Mouse (Mus musculus): ENCODE measurements around the gene Ptprd.

- no peak for TF ChIP-seq CTCF (IDR thresholded peaks at IDR 0.05 in 2 of 3, conservative IDR thresholded peaks at IDR 0.05 in 1 of 3; ENCODE audit: control insufficient read depth in 1 of 3, insufficient read depth in 1 of 3, low read depth in 2 of 3, low read length in 3 of 3, poor library complexity in 1 of 3, severe bottlenecking in 1 of 3)
- TF ChIP-seq POLR2A (IDR thresholded peaks at IDR 0.05; ENCODE audit: control insufficient read depth in 1 of 2, insufficient read depth in 1 of 2, low read depth in 1 of 2, low read length in 2 of 2, poor library complexity in 1 of 2): no peak
- no peak for TF ChIP-seq RCOR1 (IDR thresholded peaks at IDR 0.05; ENCODE audit: low read depth, low read length)
- TF ChIP-seq POLR2AphosphoS5 (IDR thresholded peaks at IDR 0.05; ENCODE audit: borderline replicate concordance, low read depth, low read length): no peak
- TF ChIP-seq TCF12 (IDR thresholded peaks at IDR 0.05; ENCODE audit: low read depth, low read length): no peak
- no peak for TF ChIP-seq ZMIZ1 (IDR thresholded peaks at IDR 0.05; ENCODE audit: low read depth, low read length)
- no peak for TF ChIP-seq ELF1 (IDR thresholded peaks at IDR 0.05; ENCODE audit: low read depth, low read length)
- no peak for TF ChIP-seq USF1 (IDR thresholded peaks at IDR 0.05; ENCODE audit: low read depth, low read length)
- no peak for TF ChIP-seq MAFK (IDR thresholded peaks at IDR 0.05; ENCODE audit: borderline replicate concordance, low read depth, low read length)
Observed at GRCm38 (mm10) chr4:76989961-76990360, 1221.8 kb downstream of the Ptprd start.

All from MEL (cell line).